Mouse (Mus musculus) adrenal gland (tissue): Measurements from ENCODE around the gene Gm20812.
"Not testable (repeated sequence)": the region's sequence is repeated elsewhere in the genome, so short reads cannot be mapped to it uniquely, and the experiment has no call there.

Source experiments
- intact Hi-C: fragments of 180-260 bp; cut with DNase I; formaldehyde crosslinking; loops from one replicate; pipeline ENCODE4 v1.15.1; 2025
- long read RNA-seq, 2 experiments: library from polyadenylated mRNA; unstranded; transcript quantifications; one replicate each; pipeline ENCODE4 v2.0.0; 2020; ENCODE audit warnings: borderline replicate concordance in 1 of 2; ENCODE audit not compliant: insufficient replicate concordance in 1 of 2

Gene Gm20812
- long read RNA-seq, experiment 1 = 0 reads
- long read RNA-seq, experiment 2 = 0 reads

GRCm38 (mm10) chrY:12381681-12382080 lies at the start of gene Gm20812:
Gene Gm20812, plus strand, starts transcription at chrY:12381981.
- intact Hi-C loops = not testable (repeated sequence)
